In genomic region chr14:75862701-75863100, GRCm38 (mm10) we compare ENCODE assay signal across 17 mouse cellular contexts. TPM values are rescaled to one million over a fixed set of nuclear protein-coding genes. Genes with fewer than 3 reads are reported as not detected.
DNase-seq lines count a peak whose midpoint lies in the region; ATAC-seq and TF ChIP-seq lines count a peak whose summit lies in the region.
"Had no signal": no experiment of that assay in that cellular context is flagged by ENCODE, and none has a peak within 500 bp of the region (broad histone marks: within the 10 kb centered on the region; RNA-seq: fewer than 3 reads in every experiment).

No protein-coding gene starts in this region.

- DNase-seq in heart, adult 9 months (ENCODE audit: low spot score in 2 of 2), result no peak
- DNase-seq in kidney, postnatal 14 days, result no peak
- no peak for DNase-seq in urinary bladder, adult 18-20 months (ENCODE audit: low spot score in 2 of 2)
- no peak for DNase-seq in frontal cortex, postnatal 36 days (ENCODE audit: low spot score in 2 of 2)
- DNase-seq: adrenal gland, postnatal 25 days; cerebellum, adult 9-10 months; gastrocnemius, postnatal 36 days; kidney, postnatal 25 days; right cerebral cortex, postnatal 14 days; thymus, adult 18-20 months had no signal

- no peak for ATAC-seq in heart, embryonic 11.5 days (replicated peaks; ENCODE audit: insufficient number of reproducible peaks, low FRiP score, low TSS enrichment)
- ATAC-seq in kidney, embryonic 15.5 days (replicated peaks; ENCODE audit: low FRiP score), result no peak

- no peak for TF ChIP-seq CTCF in ES-Bruce4 (IDR thresholded peaks at IDR 0.05; ENCODE audit: low read depth, low read length)
- no peak for TF ChIP-seq CTCF in embryonic fibroblast, embryonic 13.5 days (IDR thresholded peaks at IDR 0.05; ENCODE audit: borderline replicate concordance, insufficient read depth, low read length)

- 79% methylated on average over 6 of the region's 6 CpGs for WGBS in heart, embryonic 11.5 days (ENCODE audit: insufficient replicate concordance)
- WGBS in kidney, embryonic 15.5 days, result 84% methylated on average over 6 of the region's 6 CpGs

- H3K9me3 ChIP-seq in heart, embryonic 11.5 days (replicated peaks; ENCODE audit: control insufficient read depth, low read length), result no peaks in the 10 kb centered on the region; the same call in 1 of the 2 replicates
- H3K9me3 ChIP-seq in kidney, embryonic 15.5 days (replicated peaks), result no peaks in the 10 kb centered on the region
- no peaks in the 10 kb centered on the region for H3K9me3 ChIP-seq in ES-Bruce4 (replicated peaks; ENCODE audit: control insufficient read depth, insufficient read depth, low read length, poor library complexity, severe bottlenecking)
- H3K9me3 ChIP-seq: hindbrain, embryonic 15.5 days; midbrain, embryonic 13.5 days had no signal

- H3K9ac ChIP-seq in heart, embryonic 11.5 days (ENCODE audit: low read depth, low read length), result no peak overlapping the region
- H3K9ac ChIP-seq in kidney, embryonic 15.5 days, result no peak overlapping the region
- no peak overlapping the region for H3K9ac ChIP-seq in ES-Bruce4 (ENCODE audit: low read depth, poor library complexity, severe bottlenecking)
- H3K9ac ChIP-seq: hindbrain, embryonic 15.5 days; midbrain, embryonic 13.5 days had no signal

- H3K36me3 ChIP-seq in heart, embryonic 11.5 days (ENCODE audit: control insufficient read depth, insufficient read depth, low read length), result no peaks in the 10 kb centered on the region
- H3K36me3 ChIP-seq in kidney, embryonic 15.5 days, result no peaks in the 10 kb centered on the region
- H3K36me3 ChIP-seq in ES-Bruce4 (ENCODE audit: control insufficient read depth, insufficient read depth, low read length, poor library complexity, severe bottlenecking), result no peaks in the 10 kb centered on the region
- H3K36me3 ChIP-seq: hindbrain, embryonic 15.5 days; midbrain, embryonic 13.5 days had no signal

- no peak overlapping the region for H3K4me3 ChIP-seq in heart, embryonic 11.5 days (ENCODE audit: low read depth, low read length)
- no peak overlapping the region for H3K4me3 ChIP-seq in kidney, embryonic 15.5 days (replicated peaks)
- no peak overlapping the region for H3K4me3 ChIP-seq in ES-Bruce4 (ENCODE audit: low read depth, low read length)
- H3K4me3 ChIP-seq in embryonic fibroblast, embryonic 13.5 days (ENCODE audit: insufficient read depth, low read length), result no peak overlapping the region
- H3K4me3 ChIP-seq: hindbrain, embryonic 15.5 days; midbrain, embryonic 13.5 days had no signal

- TF ChIP-seq POLR2A in ES-Bruce4 (IDR thresholded peaks at IDR 0.05; ENCODE audit: insufficient read depth, low read length), result no peak
- TF ChIP-seq POLR2A in embryonic fibroblast, embryonic 13.5 days (IDR thresholded peaks at IDR 0.05; ENCODE audit: low read depth, low read length), result no peak

- peaks cover 8% of the 10 kb centered on the region for H3K4me1 ChIP-seq in heart, embryonic 11.5 days (ENCODE audit: control insufficient read depth, insufficient read depth, low read length)
- H3K4me1 ChIP-seq in kidney, embryonic 15.5 days, result peaks cover 16% of the 10 kb centered on the region
- H3K4me1 ChIP-seq in ES-Bruce4 (ENCODE audit: control insufficient read depth, insufficient read depth, low read length), result no peaks in the 10 kb centered on the region
- H3K4me1 ChIP-seq in embryonic fibroblast, embryonic 13.5 days (ENCODE audit: control insufficient read depth, insufficient read depth, low read length), result peaks cover 5% of the 10 kb centered on the region

- no peaks in the 10 kb centered on the region for H3K27me3 ChIP-seq in heart, embryonic 11.5 days (ENCODE audit: control insufficient read depth, insufficient read depth, low read length)
- no peaks in the 10 kb centered on the region for H3K27me3 ChIP-seq in kidney, embryonic 15.5 days
- no peaks in the 10 kb centered on the region for H3K27me3 ChIP-seq in ES-Bruce4 (ENCODE audit: control insufficient read depth, insufficient read depth, low read length, poor library complexity, severe bottlenecking)
- H3K27me3 ChIP-seq: midbrain, embryonic 13.5 days had no signal

- H3K4me2 ChIP-seq in heart, embryonic 11.5 days, result no peak overlapping the region
- H3K4me2 ChIP-seq in kidney, embryonic 15.5 days, result no peak overlapping the region
- H3K4me2 ChIP-seq: hindbrain, embryonic 15.5 days; liver, embryonic 11.5 days; midbrain, embryonic 13.5 days had no signal

- TF ChIP-seq EP300 in ES-Bruce4 (IDR thresholded peaks at IDR 0.05; ENCODE audit: insufficient read depth, low read depth, low read length), result no peak

- H3K27ac ChIP-seq in heart, embryonic 11.5 days (ENCODE audit: low read depth, low read length), result peak overlapping the region; percentile 89
- H3K27ac ChIP-seq in kidney, embryonic 15.5 days, result peak overlapping the region; percentile 90
- H3K27ac ChIP-seq in ES-Bruce4 (ENCODE audit: insufficient read depth, low read length), result peak overlapping the region; percentile 74
- H3K27ac ChIP-seq in embryonic fibroblast, embryonic 13.5 days (ENCODE audit: insufficient read depth, low read length), result peak overlapping the region; percentile 41; the same call in 1 of the 2 replicates
- H3K27ac ChIP-seq: hindbrain, embryonic 15.5 days had no signal

RNA-seq across cellular contexts. Expression of gene Tpt1, which starts 17.8 kb away (rescaled TPM):
- polyA plus RNA-seq in heart, embryonic 11.5 days (2014; fragmentation: Nextera tagmentation; extraction: Ambion mirVana), result 1,014 and 1,054 TPM in 2 replicates
- 1,011 and 1,156 TPM in 2 replicates for polyA plus RNA-seq in kidney, embryonic 15.5 days (2015; fragmentation: Nextera tagmentation; extraction: Ambion mirVana)
- 3,060 and 3,539 TPM in 2 replicates for polyA plus RNA-seq in ES-Bruce4 (2011; ENCODE audit: insufficient read depth, insufficient read length, low read depth, missing spikeins)
- polyA plus RNA-seq in embryonic fibroblast, embryonic 13.5 days (2011; ENCODE audit: insufficient read length, low read depth, missing spikeins), result 3,843 and 4,417 TPM in 2 replicates
